Mouse (Mus musculus): Measurements from ENCODE around the gene Herpud2.
A peak's percentile ranks its signal among the peaks of the same experiment; 100 is the strongest.
"Not testable (repeated sequence)": the region's sequence is repeated elsewhere in the genome, so short reads cannot be mapped to it uniquely, and the experiment has no call there.

The Herpud2 gene

GRCm38 (mm10) chr9:25143950-25144349, 7.7 kb downstream of the Herpud2 start:
- DNase-seq: no peak

- no peak for DNase-seq
Observed at GRCm38 (mm10) chr9:25142988-25143387, 8.6 kb downstream of the Herpud2 start.

- DNase-seq: no peak
Observed at GRCm38 (mm10) chr9:25142041-25142440, 9.6 kb downstream of the Herpud2 start.

- DNase-seq: no peak
Observed at GRCm38 (mm10) chr9:25140330-25140729, 11.3 kb downstream of the Herpud2 start.

GRCm38 (mm10) chr9:25138900-25139299, 12.7 kb downstream of the Herpud2 start:
- no peak for DNase-seq

GRCm38 (mm10) chr9:25132920-25133319, 18.7 kb downstream of the Herpud2 start:
- DNase-seq: no peak

- no peak for DNase-seq
Observed at GRCm38 (mm10) chr9:25132253-25132652, 19.4 kb downstream of the Herpud2 start.

- DNase-seq: no peak
Observed at GRCm38 (mm10) chr9:25124048-25124447, 27.6 kb downstream of the Herpud2 start.

GRCm38 (mm10) chr9:25123590-25123989, 28.0 kb downstream of the Herpud2 start:
- not testable (repeated sequence) for DNase-seq

GRCm38 (mm10) chr9:25104638-25105037, 47.0 kb downstream of the Herpud2 start:
- peak; percentile 15 for DNase-seq

- no peak for DNase-seq
Observed at GRCm38 (mm10) chr9:25102881-25103280, 48.7 kb downstream of the Herpud2 start.

GRCm38 (mm10) chr9:25090853-25091252, 60.8 kb downstream of the Herpud2 start:
- DNase-seq: no peak

GRCm38 (mm10) chr9:25089122-25089521, 62.5 kb downstream of the Herpud2 start, which contains the start of gene Gm10181:
Gm10181 (plus strand) TSS chr9:25089422.
- no peak for DNase-seq

- no peak for DNase-seq
Observed at GRCm38 (mm10) chr9:25076505-25076904, 75.1 kb downstream of the Herpud2 start.

- DNase-seq: no peak
Observed at GRCm38 (mm10) chr9:25075977-25076376, 75.6 kb downstream of the Herpud2 start.

GRCm38 (mm10) chr9:25072666-25073065, 79.0 kb downstream of the Herpud2 start:
- DNase-seq: no peak

- no peak for DNase-seq
Observed at GRCm38 (mm10) chr9:25058726-25059125, 92.9 kb downstream of the Herpud2 start.
